Mouse (Mus musculus) liver, adult (tissue): Measurements from ENCODE around the gene Poc1a.

Experiments used
- GATA4 ChIP-seq: IDR thresholded peaks from 2 replicates; pipeline ENCODE4 v1.6.1; 2014; ENCODE audit warnings: mild to moderate bottlenecking, low read length; ENCODE audit not compliant: insufficient replicate concordance

Gene Poc1a

DNA sequence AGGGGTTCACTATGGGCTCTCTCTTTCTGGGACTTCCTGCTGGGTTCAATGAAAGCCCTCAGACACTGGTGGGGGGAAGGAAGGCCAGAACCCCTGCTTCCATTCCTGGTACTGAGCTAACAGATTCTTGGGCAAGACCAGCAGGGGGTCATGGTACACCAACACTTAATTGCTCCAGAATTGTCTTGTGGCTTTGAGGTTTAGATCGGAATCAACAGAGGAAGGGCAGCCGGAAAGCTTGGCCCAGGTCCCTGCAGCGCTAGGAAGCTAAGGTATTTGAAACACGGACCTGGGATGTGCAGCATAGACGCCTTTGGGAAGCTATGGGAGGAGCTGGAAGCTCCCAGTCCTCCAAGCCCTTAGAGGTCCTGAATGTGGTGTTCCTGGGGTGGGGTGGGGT, 21.9 kb upstream of the Poc1a start:
- TF ChIP-seq GATA4, result no peak

DNA sequence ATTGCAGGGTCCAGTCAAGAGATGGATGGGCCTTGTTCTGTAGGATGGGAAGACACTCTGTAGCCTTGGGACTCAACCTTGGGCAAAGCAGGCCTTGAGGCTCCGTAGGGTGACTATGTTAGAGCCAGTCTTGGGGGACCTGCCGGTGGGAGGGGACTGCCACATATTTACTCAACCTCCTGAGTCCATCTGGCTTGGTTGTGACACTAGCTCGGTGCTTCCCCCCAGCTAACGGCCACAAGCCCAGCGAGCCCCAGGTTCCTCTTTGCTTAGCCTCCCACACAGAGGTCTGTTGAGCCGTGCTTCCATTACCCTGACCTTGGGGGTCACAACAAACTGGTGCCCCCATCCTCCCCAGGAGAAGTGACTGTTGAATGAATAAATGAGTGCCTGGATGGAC, 19.8 kb upstream of the Poc1a start:
- no peak for TF ChIP-seq GATA4

DNA sequence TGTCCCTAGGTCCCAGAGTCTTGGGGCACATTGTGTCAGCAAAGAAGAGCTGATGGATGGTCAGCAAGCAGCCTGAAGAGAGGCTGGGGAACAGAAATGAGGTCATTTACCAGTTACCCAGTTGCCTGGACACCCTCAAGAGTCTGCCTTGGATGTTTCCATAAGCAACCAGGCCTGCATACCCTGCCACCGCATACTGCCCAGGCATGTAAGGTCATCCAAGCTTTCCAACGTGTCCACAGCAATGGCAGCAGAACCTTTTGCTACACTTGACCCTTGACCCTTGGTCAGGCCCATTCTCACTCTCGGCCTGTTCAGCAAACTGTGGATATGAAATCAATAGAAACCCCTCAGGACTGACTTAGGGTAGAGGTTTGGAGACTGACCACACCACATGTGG, 19.4 kb upstream of the Poc1a start:
- TF ChIP-seq GATA4, result no peak

DNA sequence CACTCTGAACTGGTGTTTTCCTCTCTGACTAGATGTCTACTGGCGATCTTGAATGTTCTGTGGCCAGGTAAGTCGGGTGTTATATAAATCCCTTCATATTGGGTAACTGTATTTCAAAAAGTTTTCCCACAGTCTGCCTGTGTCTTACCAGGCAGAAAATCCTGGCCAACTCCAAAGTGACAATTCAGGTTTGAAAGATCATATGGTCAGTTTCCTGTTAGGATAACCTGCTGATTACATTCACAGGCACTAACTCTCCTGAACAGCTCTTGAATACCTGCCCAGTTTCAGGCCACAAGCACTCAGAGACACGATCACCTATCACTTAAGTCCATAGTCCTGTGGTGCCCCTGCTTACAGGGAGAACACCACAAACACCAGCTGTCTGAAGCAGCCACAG, 18.8 kb upstream of the Poc1a start:
- TF ChIP-seq GATA4, result no peak

DNA sequence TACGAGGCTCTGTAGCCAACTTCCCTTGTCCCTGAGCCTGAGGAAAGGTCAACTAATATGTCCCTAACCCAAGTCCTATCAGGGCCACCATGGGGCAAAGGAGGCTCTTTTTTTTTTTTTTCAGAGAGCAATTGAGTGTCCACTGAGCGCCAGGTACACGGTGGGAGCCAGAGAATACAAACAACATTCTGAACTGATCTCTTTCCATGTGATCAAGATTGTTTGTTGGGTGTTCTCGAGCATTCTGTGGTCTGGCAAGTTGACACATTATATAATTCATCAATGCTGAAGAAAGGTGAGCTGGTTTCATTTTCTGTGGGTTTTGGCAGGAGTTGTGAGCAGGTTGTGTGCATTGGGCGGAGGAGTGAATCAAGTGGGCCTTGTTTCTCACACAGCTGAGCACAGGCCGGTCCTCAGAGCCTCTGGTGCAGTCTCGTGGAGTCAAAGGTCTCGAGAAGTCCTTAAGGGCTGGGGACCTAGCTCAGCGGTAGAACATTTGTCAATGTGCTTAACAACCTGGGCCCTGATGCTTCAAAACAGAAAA, 17.4 kb upstream of the Poc1a start:
- no peak; the same call in 1 of the 2 replicates for TF ChIP-seq GATA4

DNA sequence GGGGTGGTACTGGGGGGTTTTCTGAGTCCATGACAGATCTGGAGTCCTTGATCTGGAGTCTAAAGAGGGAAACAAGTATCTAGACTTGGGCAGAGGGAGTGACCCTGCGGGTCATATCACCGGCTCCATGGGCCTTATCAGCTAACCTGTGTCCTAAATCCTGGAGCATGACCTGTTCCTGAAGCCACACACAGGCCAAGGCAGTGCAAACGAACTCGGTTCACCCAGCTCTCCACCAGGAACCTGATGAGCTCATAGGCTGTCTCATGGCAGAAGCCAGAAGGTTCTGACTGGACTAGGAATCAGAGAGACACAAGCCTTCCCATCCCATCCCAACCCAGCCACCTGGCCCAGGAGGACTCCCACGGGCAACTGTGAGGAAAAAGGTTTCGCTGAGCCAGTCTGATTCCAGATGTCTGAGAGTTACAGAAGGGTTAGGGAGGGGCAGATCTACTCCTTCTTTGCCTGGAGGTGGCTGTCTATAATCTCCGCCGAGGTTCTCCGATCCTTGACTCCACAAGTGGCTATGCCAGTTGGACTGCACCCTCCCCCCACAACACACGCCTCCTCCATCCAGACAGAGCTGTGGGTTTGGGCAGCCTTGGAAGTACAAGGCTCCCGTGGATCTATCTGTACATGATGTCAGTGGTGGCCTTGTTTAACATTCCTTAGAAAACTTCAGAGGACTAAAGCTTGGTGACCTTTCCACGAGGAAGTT, 15.3 kb upstream of the Poc1a start:
- TF ChIP-seq GATA4, result peak; percentile 93

DNA sequence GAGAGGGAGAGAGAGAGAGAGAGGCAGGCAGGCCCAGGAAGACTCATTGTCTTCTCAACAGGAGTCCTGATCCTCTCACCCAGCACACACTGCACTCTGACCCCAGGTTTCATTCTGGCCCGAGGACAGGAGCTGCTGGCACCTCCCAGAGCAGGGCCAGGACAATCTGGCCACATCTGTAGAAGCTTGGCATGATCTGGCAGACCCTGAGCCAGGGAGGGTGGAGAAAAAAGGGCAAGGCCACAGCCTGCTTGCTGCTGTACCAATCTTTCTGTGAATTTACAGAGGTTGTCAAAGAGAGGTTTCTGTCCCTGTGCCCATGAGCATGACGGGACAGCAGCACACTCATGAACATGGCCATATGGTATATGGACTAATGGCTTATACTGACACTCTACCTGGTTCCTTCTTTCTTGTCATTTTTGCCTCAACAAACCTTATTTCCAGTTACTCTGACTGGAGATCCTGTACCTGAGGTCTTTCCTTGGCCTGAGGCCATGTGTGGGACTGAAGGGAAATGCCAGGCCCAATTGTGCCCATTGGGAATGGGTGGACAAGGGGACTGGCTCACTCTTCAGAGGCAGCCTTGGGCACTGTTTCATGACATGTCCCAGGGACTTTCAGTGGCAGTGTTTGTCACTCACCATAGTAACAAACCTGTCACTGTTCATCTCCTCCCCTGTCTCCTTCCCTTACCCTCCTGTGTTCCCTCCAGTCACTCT, 13.8 kb upstream of the Poc1a start:
- TF ChIP-seq GATA4, result peak; percentile 30; the same call in 1 of the 2 replicates

DNA sequence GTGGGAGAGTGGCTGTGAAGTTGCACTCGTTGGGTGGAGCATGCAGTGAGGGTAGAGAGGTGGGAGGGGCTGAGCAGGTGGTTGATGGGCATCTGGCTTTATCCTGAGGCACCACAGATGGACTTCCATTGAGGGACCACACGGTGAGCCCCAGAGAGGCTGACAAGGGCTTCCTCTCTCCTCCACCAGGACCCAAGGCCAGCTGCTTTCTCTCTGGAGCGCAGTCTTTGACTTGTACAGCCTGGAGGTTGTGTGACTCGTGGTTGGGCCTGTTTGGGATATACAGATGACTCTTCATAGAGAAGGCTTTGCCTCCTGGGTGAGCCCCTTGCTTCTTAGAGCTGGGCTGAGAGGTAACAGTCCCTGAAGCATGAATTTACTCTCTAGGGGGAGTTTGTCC, 12.4 kb upstream of the Poc1a start:
- TF ChIP-seq GATA4, result no peak

DNA sequence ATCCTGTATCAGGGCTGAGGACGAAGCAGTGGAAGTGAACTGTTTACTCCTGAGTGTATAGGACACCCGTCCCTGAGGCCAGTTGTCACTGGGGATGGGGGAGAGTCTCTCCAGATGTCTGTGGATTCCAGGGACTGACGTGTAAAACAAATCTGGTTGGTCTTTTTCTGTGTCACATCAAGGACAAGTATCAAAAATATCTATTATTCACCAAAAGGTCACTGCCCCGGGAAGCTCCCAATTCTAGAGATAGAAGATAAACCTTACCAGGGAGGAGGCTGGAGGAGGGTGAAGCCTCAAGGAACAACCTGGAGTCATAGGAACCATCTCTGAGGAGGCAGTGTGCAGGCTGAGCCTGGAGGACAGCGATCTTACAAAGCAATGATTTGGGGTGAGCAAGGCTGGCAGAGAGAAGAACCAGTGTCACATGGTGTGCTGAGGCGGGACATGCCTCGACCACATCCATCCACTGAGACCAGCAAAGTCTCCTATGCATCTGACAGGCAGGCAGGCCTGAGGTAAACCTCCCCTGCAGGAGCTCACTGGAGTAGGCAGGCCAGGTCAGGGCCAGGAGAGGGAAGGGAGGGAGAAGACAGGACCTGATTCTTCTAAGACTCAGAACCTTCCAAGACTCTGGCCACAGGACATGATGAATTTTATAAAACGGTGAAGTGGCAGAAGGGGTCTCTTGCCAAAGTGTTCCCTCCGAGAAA, 11.6 kb upstream of the Poc1a start:
- TF ChIP-seq GATA4, result no peak

DNA sequence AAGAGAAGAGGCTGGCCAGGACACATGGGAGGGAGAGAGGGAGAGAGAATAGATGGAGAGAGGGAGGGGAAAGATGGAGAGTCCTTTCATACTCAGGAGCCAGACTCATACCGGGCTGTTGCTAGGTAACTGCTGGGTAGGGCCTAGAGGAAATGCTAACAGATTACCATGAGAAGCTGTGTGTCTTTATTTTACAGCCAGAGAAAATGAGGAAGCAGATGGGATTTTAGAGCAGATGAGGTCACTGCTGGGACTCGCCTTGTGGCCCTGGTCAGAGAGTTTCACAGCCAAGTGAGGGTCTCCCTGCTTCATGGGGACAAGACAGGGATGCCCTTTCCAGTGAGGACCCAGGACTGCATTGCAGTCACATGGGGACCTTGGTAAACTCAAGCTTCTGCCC, 11.0 kb upstream of the Poc1a start:
- TF ChIP-seq GATA4, result no peak

DNA sequence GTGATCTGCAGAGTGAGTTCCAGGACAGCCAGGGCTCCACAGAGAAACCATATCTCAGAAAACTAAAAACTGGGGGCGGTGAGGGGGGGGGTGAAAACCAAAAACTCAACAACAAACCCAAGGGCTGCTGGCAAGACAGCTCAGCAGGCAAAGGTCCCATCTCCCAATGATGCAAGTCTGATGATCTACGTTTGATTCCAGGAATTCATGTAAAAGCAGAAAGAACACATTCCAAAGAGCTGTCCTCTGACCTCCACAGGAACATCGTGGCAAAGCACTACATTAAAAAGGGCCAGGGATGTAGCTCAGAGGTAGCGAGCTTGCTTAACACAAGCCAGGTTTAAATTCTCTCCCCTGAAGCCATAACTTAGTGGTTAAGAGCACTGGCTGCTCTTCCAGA, 10.2 kb upstream of the Poc1a start:
- no peak; the same call in 1 of the 2 replicates for TF ChIP-seq GATA4

DNA sequence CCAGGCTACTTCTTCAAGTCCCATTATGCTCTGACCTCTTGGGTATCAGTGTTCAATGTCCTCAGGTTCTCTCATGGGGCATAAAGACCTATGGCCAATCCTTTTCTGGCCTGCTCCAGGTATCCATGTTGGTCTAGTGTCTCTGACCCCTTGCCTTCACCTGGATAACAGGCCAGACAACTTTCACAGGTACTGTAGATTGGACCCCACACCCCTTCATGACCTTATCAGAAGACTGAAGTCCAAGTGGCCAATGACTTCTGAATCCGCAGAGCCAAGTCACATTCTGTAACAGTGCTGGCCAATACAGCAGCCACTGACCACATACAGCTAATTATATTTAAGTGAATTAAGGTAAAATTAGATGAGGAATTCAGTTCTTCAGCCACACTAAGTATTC, 8.6 kb upstream of the Poc1a start:
- peak; percentile 57; the same call in 1 of the 2 replicates for TF ChIP-seq GATA4

DNA sequence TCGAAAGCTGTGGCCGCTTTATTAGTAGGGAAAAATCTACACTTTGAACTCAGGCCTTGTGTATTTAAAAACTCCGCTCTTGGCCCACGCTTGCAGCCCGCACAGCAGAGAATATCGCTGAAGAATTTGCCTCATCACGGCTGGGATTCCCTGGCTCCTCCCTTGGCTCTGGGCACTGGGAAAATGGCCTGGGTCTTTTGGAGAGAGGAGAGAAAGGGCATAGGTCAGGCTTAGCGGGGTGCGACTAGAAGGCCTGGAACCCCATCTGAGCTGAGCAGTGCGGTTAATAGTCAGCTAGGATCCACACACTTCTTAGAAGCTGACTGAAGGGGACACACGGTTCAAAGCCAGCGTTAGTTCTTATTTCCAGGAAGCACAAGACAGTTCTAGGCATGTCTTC, 7.6 kb upstream of the Poc1a start:
- TF ChIP-seq GATA4, result no peak

DNA sequence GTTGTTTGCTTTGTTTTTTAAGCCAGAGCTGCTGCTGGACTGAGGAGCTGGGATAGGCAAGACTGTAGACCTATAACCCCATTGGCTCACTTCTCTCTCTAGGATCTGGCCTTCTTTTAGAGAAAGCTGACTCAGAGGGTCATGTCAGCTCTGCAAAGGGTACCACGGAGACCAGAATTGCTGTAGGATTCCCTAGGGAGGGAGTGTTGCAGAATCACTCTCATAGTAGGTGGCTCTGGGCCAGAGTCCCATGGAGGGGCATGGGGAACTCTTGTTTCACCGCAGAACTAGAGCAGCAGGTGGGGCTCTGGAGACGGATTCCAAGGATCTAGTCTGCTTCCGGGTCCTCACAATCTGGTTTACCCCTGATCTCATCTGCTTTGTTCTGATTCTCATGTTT, 7.1 kb upstream of the Poc1a start:
- TF ChIP-seq GATA4, result no peak

DNA sequence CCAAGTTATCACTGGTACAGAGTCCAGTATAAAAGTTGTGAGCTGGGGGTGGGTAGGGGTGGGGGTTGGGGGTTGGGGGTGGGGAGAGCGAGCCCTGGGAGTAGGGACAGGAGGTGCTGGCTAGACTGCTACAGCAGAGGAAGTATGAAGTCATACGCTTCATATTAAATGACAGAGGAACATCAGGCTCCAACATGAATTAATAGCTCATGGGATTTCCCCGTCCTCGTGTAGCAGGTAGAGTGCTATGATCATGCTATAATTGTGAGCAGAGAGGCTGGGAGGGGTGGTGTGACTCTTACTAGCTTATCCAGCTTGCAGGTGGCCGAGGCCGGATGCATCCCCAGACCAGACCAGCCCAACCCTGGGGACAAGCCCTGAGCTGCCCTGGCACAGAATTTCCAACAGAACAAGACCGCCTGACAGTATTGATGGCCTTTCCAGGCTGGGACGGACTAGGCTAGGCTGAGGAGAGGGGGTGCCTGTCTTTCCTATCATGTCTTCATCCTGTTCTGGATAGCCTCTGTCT, 6.1 kb upstream of the Poc1a start:
- no peak for TF ChIP-seq GATA4
